Mouse (Mus musculus): Measurements from ENCODE around the gene Cnmd.

Gene Cnmd

GRCm38 (mm10) chr14:79642063-79642462 lies 19.9 kb downstream of the Cnmd start:
- no peak for DNase-seq

- DNase-seq: no peak
Measured at GRCm38 (mm10) chr14:79636814-79637213, 25.2 kb downstream of the Cnmd start.

DNA sequence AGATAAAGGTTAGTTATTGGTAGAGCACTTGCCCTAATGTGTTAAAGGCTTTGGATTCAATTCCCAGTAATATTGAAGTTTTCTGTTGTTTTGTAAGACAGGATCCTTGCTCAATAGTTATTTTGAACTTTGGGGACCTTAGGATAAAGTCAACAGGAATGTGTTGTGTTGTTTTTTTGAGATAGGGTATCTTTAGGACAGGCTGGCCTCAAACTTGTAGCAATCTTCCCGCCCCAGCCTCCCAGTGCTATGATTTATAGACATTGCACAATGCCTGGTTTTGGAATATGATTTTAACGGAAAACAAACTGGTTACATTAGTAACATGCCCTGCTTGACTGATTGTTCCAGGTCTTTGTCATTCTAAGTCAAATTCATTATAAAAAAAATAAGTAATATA lies 28.8 kb downstream of the Cnmd start:
- no peak for DNase-seq

GRCm38 (mm10) chr14:79632330-79632729 lies 29.6 kb downstream of the Cnmd start:
- no peak for DNase-seq

- DNase-seq: no peak
Measured at GRCm38 (mm10) chr14:79621143-79621542, 40.8 kb downstream of the Cnmd start.

- DNase-seq: no peak
Measured at GRCm38 (mm10) chr14:79619802-79620201, 42.2 kb downstream of the Cnmd start.

DNA sequence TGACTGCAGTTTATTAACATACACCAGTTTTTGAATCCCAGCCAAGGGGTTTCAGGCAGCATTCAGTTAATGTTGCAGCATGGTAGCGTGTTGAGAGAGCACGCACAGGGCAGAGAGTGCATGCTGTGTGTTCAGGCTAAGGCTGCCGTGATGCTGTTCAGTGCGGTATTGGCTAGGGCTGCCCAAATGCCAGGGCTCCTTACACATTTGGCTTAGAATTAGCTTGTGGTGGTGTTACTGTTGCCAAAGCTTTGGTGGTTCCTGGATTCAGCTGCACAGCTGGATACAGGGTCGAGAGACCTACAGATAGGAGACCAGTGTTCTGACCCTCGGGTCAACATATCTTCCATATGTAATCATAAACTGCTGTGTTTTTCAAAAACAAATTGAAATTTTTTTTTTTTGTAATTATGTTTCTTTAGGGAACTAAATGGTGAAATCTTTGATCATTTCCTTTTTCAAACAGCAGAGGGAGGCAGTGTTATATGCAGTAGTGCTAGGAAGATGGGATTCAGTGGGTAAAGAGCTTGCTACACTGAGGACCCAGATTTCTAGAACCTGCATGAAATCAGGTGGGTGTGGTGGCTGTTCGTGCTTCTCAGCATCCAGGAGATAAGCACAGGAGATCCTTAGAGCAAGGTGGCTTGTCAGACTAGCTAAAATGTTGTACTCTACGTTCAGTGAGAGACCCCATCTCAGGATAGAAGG lies 44.7 kb downstream of the Cnmd start:
- DNase-seq: no peak

- DNase-seq: no peak
Measured at GRCm38 (mm10) chr14:79608286-79608685, 53.7 kb downstream of the Cnmd start.

DNA sequence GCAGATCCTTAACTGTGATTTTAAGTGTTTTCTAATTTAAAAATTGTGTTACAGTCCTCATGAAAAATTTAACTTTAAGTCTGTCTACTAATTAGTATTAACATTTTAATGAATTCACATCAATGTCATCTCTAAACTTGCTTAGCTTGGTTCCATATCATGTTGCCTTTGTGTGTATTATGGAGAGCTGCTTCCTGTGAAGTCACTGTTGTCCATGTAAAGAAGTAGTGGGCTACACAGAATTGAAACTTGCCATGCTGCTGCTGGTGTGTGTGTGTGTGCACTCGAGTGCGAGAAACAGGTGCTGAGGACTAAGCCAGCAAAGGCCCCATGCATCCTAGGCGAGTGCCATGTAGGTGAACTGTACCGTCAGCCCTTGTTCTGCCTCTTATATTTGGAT lies 54.6 kb downstream of the Cnmd start:
- DNase-seq: no peak

DNA sequence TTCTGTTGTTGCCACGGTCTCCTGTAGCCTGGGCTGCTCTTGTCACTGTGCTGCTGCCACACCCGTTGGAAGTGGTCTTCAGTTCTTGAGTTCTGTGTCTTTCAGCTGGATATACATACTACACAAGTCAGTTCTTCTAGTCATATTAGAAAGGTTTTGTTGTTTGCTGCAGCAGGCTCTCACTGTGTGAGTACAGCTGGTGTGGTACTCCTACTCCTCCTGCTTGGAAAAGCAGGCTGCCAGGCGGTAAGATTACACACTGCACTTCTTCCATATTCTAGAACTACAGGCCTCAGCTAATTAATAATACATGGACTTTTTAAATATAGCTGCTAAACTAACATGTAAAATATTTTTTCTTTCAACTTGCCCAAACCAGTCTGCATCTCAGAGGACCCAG lies 55.1 kb downstream of the Cnmd start:
- DNase-seq: no peak

DNA sequence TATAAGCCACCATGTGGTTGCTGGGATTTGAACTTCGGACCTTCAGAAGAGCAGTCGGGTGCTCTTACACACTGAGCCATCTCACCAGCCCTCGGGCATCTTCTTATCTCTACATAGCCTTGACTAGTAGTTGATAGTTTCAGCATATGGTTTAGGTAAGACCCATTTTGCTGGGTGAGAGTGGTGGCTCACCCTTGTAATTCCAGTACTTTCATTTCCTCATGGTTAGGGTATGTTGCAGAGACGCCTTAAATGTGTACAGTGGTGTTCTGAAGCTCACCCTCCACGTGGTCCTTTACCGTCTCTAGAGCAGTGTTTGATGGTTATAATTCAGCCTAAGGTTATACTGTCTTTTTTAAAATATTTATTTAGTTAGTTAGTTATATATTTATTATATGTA lies 55.6 kb downstream of the Cnmd start:
- no peak for DNase-seq

DNA sequence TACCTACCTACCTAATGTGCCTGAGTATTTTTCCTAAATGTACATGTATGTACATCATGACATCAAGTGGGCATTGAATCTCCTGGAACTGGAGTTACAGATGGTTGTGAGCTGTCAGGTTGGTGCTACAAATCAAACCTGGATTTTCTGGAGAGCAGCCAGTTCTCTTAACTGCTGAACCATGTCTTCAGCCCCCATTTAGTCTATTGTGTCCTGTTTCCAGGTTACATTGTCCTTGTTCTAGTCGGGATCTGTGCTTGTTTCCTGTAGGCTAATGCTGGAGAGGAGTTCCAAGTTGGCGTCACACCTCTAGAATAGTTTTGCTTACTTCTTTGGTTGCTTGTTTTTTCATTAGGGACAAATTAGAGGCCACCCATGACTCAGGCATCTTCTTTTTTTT lies 56.1 kb downstream of the Cnmd start:
- no peak for DNase-seq

DNA sequence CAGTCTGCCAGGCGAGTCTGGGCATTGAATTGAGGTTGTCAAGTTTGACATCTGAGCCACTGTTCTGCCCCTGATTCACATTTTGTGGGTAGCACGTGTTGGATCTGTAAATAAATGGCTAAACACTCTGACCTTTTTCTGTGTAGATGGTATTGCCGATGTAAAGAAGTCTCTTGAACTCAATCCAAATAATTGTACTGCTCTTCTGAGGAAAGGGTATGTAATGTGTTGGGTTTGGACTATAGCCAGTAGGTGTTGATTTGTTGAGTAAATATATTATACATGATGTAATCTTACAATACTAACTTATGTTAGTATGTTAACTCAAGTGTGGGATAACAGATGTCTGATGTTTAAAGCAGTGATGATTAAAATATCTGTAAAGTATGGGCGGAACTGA lies 65.4 kb downstream of the Cnmd start:
- DNase-seq: no peak

GRCm38 (mm10) chr14:79594069-79594468 lies 67.9 kb downstream of the Cnmd start:
- no peak for DNase-seq

- DNase-seq: no peak
Measured at GRCm38 (mm10) chr14:79591611-79592010, 70.4 kb downstream of the Cnmd start.

GRCm38 (mm10) chr14:79590916-79591315 lies 71.1 kb downstream of the Cnmd start:
- DNase-seq: no peak

DNA sequence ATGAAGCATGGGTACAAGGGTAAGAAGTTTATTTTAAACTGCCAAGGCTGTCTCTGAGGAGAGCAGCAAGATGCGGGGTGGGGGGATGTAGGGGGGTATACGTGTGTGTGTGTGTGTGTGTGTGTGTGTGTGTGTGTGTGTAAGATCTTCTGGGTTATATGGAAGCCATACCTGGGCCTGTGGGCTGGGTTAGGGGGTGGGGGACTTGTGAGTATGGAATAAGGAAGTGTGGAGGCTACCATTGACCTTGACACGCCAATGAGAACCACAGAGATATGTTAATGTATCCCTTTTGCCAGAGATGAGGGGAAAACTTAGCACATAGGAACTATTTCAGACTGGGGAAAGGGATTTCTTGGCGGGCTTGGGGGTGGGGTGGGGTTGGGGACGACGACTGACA lies 72.6 kb downstream of the Cnmd start:
- DNase-seq: no peak

DNA sequence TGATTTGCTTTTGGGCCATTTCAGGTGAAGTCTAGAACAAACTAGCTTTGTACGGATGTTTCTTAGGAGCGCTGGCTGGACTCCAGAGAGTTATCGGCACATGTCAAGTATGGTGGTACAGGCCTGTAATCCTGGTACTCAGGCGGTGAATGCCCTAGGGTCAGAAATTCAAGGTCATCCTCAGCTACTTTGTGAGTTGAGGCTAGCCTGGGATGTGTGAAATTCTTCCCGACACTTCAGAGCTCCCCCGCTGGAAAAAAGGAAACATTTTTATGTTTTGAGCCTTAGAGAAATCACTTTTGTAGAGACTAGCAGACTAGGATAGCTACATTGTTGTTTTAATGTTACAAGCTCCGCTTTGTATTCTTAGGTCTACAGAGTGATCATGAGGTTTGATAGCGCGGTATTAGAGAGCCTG lies 73.4 kb downstream of the Cnmd start:
- DNase-seq: no peak

GRCm38 (mm10) chr14:79587852-79588229 lies 74.1 kb downstream of the Cnmd start:
- no peak for DNase-seq

Data from lung, postnatal 14 days (tissue).